Mouse (Mus musculus): ENCODE results near the gene Sptbn1. TPM values are rescaled to one million over a fixed set of nuclear protein-coding genes. Genes with fewer than 3 reads are reported as not detected.
"Not testable (repeated sequence)": the region's sequence is repeated elsewhere in the genome, so short reads cannot be mapped to it uniquely, and the experiment has no call there.

Gene Sptbn1
- polyA plus RNA-seq, 1 experiment from 2014 or later: 95.8 TPM

GRCm38 (mm10) chr11:30268648-30269375, 837 bp upstream of the Sptbn1 start:
- 4% methylated on average over 15 of the region's 15 CpGs for WGBS
- Histone ChIP-seq H3K4me2 (replicated peaks) (peak overlapping the region; percentile 89), H3K27me3 (no peaks in the 10 kb centered on the region), H3K9me3 (no peaks in the 10 kb centered on the region), H3K9ac (peak overlapping the region; percentile 73), H3K4me3 (peak overlapping the region; percentile 81), H3K36me3 (no peaks in the 10 kb centered on the region), H3K4me1 (peaks cover 23% of the 10 kb centered on the region), H3K27ac (no peak overlapping the region; the same call in 1 of the 2 replicates)
- no peak; the same call in 1 of the 2 replicates for ATAC-seq (ENCODE audit: low FRiP score, low read depth)

DNA sequence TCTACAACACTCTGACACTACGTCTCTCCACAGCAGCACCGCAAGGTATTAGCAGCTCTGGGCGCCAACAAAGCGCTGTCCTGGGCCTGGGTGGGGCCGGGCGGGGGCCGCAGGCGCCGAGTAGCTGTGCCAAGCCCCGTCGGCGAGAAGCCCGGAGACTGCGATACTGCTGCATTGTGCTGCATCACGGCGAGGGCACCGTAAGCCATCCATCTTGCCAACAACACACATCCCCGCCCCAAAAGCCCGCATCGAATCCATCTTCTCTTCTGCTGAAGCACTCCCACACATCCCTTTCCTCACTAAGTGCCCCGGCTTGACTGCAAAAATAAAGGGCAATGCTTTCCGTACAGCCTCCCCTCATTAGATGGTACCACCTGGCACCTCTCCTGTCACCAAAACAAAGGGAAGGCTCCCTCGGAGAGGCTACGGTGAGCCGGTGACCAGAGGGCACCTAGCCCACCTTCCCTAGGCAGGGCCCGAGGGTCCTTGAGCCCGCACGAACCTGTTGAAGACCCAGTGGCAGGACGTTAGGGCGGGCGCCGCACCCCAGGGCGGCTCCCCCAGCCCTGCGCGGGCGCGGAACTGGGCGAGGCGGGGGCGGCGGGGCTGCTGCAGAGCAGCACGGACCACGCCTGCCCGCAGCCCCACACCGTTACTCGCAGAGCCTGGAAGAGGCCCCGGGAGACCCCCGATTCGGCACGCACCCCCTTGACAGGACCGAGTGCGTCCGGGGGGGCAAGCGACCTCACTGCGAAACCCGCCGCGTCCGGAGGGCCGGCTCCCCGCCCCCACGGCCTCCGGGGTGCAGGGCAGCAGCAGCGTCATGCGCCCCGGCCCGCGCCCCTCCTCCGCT, 711 bp downstream of the Sptbn1 start:
- Histone ChIP-seq H3K27ac (peak overlapping the region; percentile 92), H3K9ac (peak overlapping the region; percentile 93), H3K9me3 (no peaks in the 10 kb centered on the region), H3K4me3 (peak overlapping the region; percentile 81), H3K36me3 (no peaks in the 10 kb centered on the region), H3K27me3 (no peaks in the 10 kb centered on the region), H3K4me1 (peaks cover 23% of the 10 kb centered on the region), H3K4me2 (replicated peaks) (peak overlapping the region; percentile 89)
- WGBS: under 1% methylated on average over 65 of the region's 69 CpGs
- ATAC-seq (ENCODE audit: low FRiP score, low read depth): peak; percentile 72

DNA sequence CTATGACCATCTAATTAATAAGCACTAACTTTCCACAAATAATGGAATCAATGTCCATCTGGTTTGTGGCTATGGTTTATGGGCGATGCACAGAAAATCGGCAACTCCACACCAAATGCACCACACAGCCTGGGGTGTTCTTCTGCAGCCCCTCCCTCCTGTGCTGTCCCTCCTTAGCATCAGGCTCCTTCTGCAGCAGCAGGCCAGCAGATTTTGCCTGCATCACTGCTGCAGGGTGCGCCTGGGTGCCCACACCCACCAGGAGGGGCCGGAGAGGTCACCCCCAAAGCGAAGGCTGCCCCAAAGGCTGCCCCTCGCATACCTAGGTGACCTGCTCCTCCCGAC, 1.3 kb downstream of the Sptbn1 start:
- 2% methylated on average over 7 of the region's 7 CpGs for WGBS
- H3K36me3 ChIP-seq: no peaks in the 10 kb centered on the region
- H3K9ac ChIP-seq: peak overlapping the region; percentile 93
- peak overlapping the region; percentile 92 for H3K27ac ChIP-seq
- H3K9me3 ChIP-seq: no peaks in the 10 kb centered on the region
- peak overlapping the region; percentile 89 for H3K4me2 ChIP-seq (replicated peaks)
- no peaks in the 10 kb centered on the region for H3K27me3 ChIP-seq
- peaks cover 23% of the 10 kb centered on the region for H3K4me1 ChIP-seq
- no peak for ATAC-seq (ENCODE audit: low FRiP score, low read depth)
- peak overlapping the region; percentile 81 for H3K4me3 ChIP-seq

GRCm38 (mm10) chr11:30265666-30266065, 2.3 kb downstream of the Sptbn1 start:
- Histone ChIP-seq H3K27me3 (no peaks in the 10 kb centered on the region), H3K4me3 (peak overlapping the region; percentile 28), H3K27ac (no peak overlapping the region), H3K9ac (0 out of 2 replicates have a peak overlapping the region, but pooled peaks have one; percentile 21), H3K9me3 (no peaks in the 10 kb centered on the region), H3K36me3 (no peaks in the 10 kb centered on the region), H3K4me2 (replicated peaks) (peak overlapping the region; percentile 55), H3K4me1 (peaks cover 23% of the 10 kb centered on the region)
- no peak for ATAC-seq (ENCODE audit: low FRiP score, low read depth)
- WGBS: 76% methylated on average over 2 of the region's 2 CpGs

DNA sequence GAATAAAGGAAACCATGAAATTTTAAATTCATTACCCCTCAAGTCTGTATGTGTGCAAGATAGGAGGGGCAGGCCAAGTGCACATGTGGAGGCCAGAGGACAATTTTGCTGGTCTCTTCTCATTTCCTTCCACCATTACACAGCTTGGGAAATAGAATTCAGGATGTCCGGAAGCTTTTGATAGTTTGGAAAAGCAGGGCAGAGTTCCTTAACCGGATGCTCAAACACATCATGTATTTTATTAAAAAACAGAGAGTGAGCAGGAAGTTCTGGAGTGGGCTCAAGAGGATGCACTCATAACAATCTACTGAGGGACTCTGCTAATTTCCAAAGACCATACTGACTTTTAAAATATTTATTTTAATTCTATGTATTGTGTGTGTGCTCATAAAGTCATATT, 4.3 kb downstream of the Sptbn1 start:
- ATAC-seq (ENCODE audit: low FRiP score, low read depth): no peak
- no peaks in the 10 kb centered on the region for H3K27me3 ChIP-seq
- no peak overlapping the region for H3K9ac ChIP-seq
- H3K4me2 ChIP-seq (replicated peaks): no peak overlapping the region
- WGBS: 60% methylated on average over 2 of the region's 2 CpGs
- no peak overlapping the region for H3K4me3 ChIP-seq
- no peaks in the 10 kb centered on the region for H3K36me3 ChIP-seq
- no peaks in the 10 kb centered on the region for H3K9me3 ChIP-seq
- no peak overlapping the region for H3K27ac ChIP-seq
- peaks cover 20% of the 10 kb centered on the region for H3K4me1 ChIP-seq

DNA sequence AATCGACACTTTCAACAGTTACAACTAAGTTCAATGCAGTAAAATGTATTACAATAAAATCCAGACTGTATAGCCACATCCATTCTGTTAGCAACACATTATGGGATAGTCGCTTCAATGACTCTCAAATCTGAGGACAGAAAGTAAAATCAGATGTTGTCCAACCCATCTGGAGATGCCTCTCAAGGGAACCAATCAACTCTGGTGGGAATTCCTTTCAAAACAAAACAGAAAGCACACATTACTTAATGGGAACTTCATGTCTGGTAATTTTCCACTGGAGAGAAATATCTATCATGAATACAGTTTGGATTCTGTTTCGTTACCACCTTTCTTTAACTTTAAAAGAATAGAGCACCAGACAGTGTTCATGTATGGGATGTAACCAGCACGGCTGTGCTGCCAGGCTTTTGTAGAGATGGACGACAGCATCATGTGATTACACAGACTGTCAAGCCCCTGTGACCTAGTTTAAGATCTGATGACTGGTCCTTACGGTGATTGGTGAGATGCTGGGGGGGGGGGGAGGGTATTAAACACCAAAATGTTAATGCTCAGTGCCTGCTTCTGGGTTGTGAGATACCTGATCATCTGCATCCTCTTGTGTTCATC, 9.1 kb downstream of the Sptbn1 start:
- H3K4me2 ChIP-seq (replicated peaks): no peak overlapping the region
- H3K9me3 ChIP-seq: peaks cover 3% of the 10 kb centered on the region; the same call in 1 of the 2 replicates
- no peaks in the 10 kb centered on the region for H3K27me3 ChIP-seq
- no peak overlapping the region for H3K9ac ChIP-seq
- peaks cover 6% of the 10 kb centered on the region for H3K4me1 ChIP-seq
- H3K36me3 ChIP-seq: no peaks in the 10 kb centered on the region
- 79% methylated on average over 6 of the region's 6 CpGs for WGBS
- no peak for ATAC-seq (ENCODE audit: low FRiP score, low read depth)
- no peak overlapping the region for H3K4me3 ChIP-seq
- no peak overlapping the region for H3K27ac ChIP-seq

DNA sequence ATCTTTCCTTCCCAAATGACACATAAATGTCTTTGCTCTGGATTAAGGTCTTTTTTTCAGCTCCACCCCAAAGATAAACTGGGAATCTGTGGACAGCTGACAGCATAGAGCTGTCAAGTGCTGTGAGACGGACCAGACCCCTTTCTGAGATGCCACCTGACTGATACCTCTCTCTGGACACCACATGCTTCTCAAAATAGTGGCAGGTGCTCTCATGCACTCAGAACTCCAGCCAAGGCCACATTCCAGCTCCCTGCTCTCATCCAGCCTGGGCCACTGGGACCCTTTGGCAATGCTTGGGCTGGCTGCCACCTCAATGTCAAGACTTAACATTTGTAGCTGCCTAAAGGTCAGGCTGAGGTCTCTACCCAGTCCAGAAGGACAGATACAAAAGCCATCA, 10.2 kb downstream of the Sptbn1 start:
- Histone ChIP-seq H3K9ac (no peak overlapping the region), H3K36me3 (no peaks in the 10 kb centered on the region), H3K4me3 (no peak overlapping the region), H3K4me2 (replicated peaks) (no peak overlapping the region), H3K9me3 (peaks cover 3% of the 10 kb centered on the region; the same call in 1 of the 2 replicates), H3K27me3 (no peaks in the 10 kb centered on the region), H3K27ac (no peak overlapping the region), H3K4me1 (peaks cover 6% of the 10 kb centered on the region)
- no peak; the same call in 1 of the 2 replicates for ATAC-seq (ENCODE audit: low FRiP score, low read depth)
- WGBS: 35% methylated on average over 1 of the region's 1 CpGs

DNA sequence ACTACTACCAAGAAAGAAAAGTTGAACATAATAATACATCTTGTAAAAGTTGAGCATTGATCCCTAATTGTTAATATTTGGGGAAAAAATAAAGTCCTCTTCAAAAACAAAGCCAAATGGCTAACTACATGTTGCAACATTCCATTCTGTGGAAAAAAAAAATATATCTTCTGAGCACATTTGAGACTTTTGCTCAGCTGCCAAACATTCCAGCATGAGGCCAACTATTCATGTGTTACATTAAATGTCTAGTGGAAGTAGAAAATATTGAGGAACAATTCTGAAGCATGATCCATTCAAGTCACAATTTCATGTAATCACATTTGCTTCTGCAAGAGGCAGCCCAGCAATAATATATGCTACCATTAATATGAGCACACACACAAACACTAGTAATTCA, 10.9 kb downstream of the Sptbn1 start:
- Histone ChIP-seq H3K27ac (no peak overlapping the region), H3K9ac (no peak overlapping the region), H3K4me2 (replicated peaks) (no peak overlapping the region), H3K36me3 (no peaks in the 10 kb centered on the region), H3K9me3 (peaks cover 3% of the 10 kb centered on the region; the same call in 1 of the 2 replicates), H3K4me1 (peaks cover 6% of the 10 kb centered on the region), H3K27me3 (no peaks in the 10 kb centered on the region), H3K4me3 (no peak overlapping the region)
- ATAC-seq (ENCODE audit: low FRiP score, low read depth): no peak

GRCm38 (mm10) chr11:30256491-30256890, 11.5 kb downstream of the Sptbn1 start:
- Histone ChIP-seq H3K9me3 (peaks cover 3% of the 10 kb centered on the region; the same call in 1 of the 2 replicates), H3K27me3 (no peaks in the 10 kb centered on the region), H3K36me3 (no peaks in the 10 kb centered on the region), H3K9ac (no peak overlapping the region), H3K4me2 (replicated peaks) (no peak overlapping the region), H3K4me3 (no peak overlapping the region), H3K27ac (no peak overlapping the region), H3K4me1 (peaks cover 7% of the 10 kb centered on the region)
- WGBS: 87% methylated on average over 5 of the region's 5 CpGs
- no peak for ATAC-seq (ENCODE audit: low FRiP score, low read depth)

GRCm38 (mm10) chr11:30255211-30255610, 12.8 kb downstream of the Sptbn1 start:
- H3K36me3 ChIP-seq; H3K9ac ChIP-seq; H3K4me1 ChIP-seq; ATAC-seq (ENCODE audit: low FRiP score, low read depth); H3K9me3 ChIP-seq; H3K4me2 ChIP-seq (replicated peaks); H3K4me3 ChIP-seq; H3K27me3 ChIP-seq; H3K27ac ChIP-seq: not testable (repeated sequence)
- WGBS: 87% methylated on average over 3 of the region's 3 CpGs

GRCm38 (mm10) chr11:30251294-30251904, 16.6 kb downstream of the Sptbn1 start:
- peak; percentile 28; the same call in 1 of the 2 replicates for ATAC-seq (ENCODE audit: low FRiP score, low read depth)
- Histone ChIP-seq H3K36me3 (no peaks in the 10 kb centered on the region), H3K27me3 (no peaks in the 10 kb centered on the region), H3K9ac (no peak overlapping the region), H3K4me3 (no peak overlapping the region), H3K27ac (no peak overlapping the region), H3K4me1 (peaks cover 19% of the 10 kb centered on the region), H3K9me3 (peaks cover 3% of the 10 kb centered on the region; the same call in 1 of the 2 replicates), H3K4me2 (replicated peaks) (no peak overlapping the region)
- 89% methylated on average over 11 of the region's 11 CpGs for WGBS

Data from limb, embryonic 13.5 days (tissue).